Mouse (Mus musculus) large intestine, adult 2 months (tissue): ENCODE data around the gene Bmp6. TPM values are rescaled to one million over a fixed set of nuclear protein-coding genes. Genes with fewer than 3 reads are reported as not detected.

ENCODE experiments used
- DNase-seq: peaks from one replicate; pipeline ENCODE4 v3.0.0-alpha.2; 2012; ENCODE audit warnings: low read depth, low spot score
- WGBS: fragments of 180-500 bp; shearing (Covaris S2); methylation state at CpG from one replicate; pipeline ENCODE4 v1.1.7; 2018; 5-methylcytosine and 5-hydroxymethylcytosine counted together
- polyA plus RNA-seq: library from polyadenylated mRNA; depleted of rRNA; stranded (reverse); fragments of >200 nt; gene quantifications from 2 replicates; pipeline ENCODE4 v1.2.3, GENCODE M21; 2012

Bmp6 gene
- polyA plus RNA-seq, 1 experiment: 3.0 TPM

DNA sequence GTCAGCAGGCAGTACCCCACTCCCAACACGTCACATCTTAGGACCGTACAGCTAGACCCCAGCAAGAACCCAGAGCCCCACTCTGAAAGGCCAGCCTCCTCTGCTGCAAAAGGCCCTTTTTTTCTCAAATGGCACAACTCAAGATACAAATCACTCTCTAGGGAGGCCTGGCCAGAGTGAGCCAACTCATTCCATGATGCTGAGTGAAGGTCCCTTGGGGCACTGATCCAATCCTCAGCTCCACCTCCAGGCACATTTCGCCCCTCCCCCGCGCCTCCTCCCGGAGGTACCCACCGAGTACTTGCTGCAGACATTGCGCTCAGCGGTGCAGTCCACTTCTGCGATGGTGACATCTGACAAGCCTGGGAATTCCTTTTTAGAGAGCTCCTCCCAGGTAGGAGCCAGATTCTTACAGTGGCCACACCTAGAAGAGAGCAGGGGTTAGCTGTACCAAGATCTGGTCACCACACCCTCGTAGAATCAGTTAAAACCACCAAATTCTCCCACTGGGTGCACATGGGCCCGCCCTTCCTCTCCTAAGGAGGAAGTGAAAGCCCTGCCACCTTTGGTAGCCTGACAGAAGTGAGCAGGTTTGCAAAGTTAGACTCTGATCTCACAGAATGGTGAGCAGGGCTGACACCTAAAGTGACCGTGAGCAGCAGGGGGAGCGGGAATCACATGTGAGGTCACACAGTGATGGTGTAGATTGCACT is 158.4 kb downstream of the Bmp6 start:
- no peak for DNase-seq
- WGBS: 82% methylated on average over 14 of the region's 14 CpGs

DNA sequence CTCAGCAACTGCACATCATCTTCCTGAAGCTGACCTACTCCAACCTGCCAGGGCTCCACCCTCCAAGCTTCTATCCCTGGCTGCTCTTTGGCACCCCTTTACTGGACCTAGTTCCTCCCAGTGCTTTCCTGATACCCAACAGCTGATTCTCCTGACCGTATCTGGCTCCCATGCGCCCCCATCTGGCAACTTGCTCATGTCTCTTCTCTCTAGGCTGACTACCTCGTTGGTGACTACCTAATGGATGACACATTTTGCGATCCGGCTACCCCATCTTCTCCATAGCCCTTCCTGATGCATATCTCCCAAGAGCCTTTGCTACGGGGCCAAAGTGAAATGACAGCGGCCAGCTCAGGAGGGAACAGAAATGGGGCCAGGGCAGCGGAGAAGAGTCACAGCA is 161.4 kb downstream of the Bmp6 start:
- no peak for DNase-seq
- WGBS: 82% methylated on average over 8 of the region's 8 CpGs

DNA sequence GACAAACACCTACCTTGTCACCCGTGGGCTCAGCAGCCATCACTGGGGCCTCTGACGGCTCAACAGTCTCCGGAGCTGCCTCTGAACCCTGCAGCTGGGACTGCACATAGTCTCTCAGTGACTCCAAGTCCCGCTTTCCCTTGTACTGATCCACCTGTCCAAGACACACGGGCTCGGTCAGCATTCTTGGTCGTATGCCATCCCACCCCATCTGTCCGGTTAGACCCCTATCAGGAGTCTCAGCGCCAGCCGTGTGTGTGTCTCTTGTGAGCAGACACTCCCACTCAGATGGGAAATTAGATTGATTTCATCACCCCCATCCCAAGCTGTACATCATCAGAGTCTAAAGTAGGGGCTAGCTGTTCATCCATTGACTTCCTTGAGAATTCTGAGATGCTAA is 162.0 kb downstream of the Bmp6 start:
- WGBS: 94% methylated on average over 10 of the region's 10 CpGs

DNA sequence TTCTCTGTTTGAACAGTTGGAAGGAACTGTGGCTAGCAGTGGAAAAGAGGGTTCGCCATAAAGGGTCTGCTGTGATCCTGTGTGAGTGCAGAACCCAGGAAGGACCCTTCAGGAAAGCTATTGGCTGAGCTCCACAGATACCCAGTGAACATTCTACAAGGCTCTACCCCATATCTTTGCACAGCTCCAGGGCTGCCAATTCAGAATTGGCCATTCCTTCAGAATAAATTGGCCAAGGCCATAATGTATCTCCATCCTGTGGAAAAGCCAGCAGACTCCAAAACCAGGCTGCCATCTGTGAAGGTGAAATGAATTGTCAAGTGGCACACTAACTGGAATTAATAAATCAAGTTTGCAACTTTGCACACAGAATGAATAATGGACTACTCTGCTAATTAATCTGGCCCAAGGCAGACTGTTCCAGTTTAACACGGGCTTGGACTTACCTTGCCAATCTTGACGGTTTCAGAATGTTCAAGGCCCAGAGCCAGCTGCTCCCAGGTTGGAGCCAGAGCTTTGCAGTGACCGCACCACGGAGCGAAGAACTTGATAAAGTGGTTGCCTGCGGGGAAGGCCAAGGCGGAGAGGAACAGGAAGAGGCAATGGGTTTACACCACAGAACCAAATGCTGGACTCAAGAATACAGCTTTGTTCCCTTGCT is 164.9 kb downstream of the Bmp6 start:
- no peak for DNase-seq
- WGBS: 92% methylated on average over 8 of the region's 8 CpGs

More for the DNA sequence above, 162.0 kb downstream of the Bmp6 start:
- no peak for DNase-seq

DNA sequence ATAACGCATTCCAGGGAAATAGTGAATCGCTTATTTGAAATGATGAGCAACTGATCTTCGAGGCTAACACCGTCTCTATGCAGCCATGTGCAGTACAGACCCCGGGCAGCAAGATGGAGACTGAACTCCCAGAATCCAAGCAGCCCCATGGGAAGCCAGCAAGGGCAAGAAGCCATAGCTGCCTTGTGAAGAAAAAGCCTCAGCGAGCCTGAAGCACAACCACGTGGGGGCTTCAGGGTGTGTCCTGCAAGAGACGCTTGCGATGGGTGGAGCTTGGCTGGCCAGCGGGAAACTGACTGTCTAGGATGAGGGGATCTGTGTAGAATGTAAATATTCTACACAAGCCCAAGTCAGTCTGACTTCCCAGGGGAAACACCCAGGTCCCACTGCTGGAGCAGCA is 167.1 kb downstream of the Bmp6 start:
- 68% methylated on average over 10 of the region's 10 CpGs for WGBS
- DNase-seq: no peak

DNA sequence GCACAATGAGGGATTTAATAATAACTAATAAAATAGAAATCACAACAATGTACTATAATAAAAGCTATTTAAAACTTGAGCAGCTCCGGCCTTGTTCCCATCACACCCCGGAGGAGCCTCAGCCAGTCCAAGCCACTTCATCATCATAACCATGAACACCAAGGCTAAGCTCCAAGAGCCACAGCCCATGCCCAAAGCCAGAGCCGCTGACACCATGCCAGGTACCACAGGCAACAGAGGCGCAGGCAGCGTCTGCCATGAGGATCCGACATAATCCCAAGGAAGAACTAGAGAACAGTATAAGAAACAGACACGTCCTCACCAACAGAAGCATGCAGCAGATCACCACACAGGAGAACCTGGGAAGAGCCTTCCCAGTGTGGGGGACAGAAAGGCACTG is 169.0 kb downstream of the Bmp6 start:
- 87% methylated on average over 7 of the region's 7 CpGs for WGBS
- no peak for DNase-seq

DNA sequence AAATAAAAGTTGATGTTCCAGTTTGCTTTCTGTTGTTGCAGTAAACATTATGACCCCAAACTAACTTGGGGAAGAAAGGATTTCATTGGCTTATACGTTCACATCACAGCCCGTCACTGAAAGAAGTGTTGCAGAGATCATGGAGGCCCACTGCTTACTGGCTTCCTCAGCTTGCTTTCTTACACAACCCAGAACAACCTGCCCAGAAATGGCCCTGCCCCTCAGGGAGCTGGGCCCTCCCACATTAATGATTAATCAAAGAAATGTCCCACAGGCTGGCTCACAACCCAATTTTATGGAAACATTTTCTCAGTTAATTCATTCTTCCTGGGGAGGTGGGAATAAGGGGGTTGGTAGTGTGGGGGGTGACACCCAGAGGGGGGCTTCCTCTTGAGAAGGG is 170.5 kb downstream of the Bmp6 start:
- WGBS: 36% methylated on average over 2 of the region's 2 CpGs
- DNase-seq: no peak

DNA sequence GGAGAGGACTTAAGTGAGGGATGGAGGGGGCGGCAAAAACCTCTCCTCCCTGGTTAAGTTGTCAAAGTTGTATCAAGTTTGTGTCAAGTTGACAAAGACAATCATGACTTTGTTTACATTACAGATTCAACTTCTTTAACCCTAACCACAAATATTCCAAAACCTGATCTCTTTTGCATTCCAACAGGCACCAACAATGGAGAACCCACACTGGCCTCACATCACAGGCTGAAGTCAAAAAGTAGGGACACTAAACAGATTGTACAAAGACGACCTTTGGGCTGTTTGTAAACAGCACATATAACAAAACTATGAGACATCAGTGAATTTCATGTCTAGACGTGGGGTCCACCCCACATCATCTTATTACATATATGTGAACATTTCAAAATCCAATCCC is 170.9 kb downstream of the Bmp6 start:
- no peak for DNase-seq
- WGBS: 46% methylated on average over 3 of the region's 3 CpGs

DNA sequence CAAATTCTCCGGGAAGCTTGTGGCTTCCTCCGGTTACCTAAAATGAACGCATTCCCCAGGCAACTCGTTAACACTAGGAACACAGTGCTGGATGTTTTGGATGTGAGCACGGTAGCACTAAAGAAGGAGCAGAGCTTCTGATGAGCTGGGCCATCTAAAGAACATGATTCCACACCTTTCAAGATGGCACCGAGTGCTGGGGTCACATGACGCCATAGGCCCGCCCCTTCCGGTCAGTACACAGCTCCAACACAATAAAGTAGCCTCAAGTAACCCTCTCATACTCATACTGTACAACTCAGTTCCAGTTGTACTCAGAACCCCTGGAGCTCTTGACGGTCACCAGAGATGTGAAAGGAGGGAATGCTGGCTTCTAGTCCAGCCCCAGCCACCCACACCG is 171.7 kb downstream of the Bmp6 start:
- WGBS: 83% methylated on average over 11 of the region's 11 CpGs
- DNase-seq: no peak

DNA sequence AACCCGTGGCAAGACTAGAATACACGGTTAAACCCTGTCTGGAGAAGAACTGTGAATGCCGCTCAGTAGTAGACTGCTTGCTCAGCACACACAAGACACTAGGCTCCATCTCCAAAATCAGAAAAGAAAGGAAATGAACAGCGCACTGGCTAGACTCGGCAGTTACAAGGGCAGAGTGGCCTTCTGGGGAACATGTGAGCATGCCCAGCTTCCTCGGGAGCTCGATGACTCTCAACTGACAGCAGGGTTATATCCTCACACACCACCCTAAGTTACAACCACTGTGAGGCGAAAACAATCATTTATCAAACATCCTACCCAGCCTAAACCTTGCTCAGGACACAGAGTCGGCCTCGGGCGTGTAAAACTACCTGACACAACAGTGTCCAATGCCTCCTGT is 175.4 kb downstream of the Bmp6 start:
- 84% methylated on average over 11 of the region's 11 CpGs for WGBS
- no peak for DNase-seq

DNA sequence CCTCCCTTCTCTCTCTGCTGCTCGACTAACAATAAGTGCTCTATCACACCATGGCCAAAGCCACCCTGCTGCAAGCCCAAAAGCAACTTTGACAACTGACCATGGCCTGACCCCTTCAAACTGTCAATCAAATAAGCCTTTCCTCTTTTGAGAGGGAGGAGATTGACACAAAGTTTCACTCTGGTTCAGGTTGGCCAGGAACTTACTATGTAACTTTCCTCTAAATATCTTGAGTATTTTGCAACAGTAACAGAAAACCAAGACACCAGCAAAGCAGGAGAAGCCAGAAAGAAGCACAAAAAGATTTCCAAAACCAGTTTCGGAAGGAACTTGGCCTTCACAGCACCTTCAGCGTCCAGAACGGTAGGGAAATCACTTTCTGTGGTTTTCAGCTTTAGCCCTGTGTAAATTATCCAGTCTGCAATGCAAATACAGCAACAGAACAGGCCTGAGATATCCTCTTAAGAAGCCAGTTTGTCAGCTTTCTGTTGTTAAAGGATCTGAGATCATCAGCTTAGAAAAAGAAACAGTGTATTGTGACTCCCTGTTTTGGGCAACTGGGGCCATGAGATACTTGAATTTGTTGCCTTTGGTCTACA is 177.2 kb downstream of the Bmp6 start:
- 56% methylated on average over 4 of the region's 4 CpGs for WGBS
- no peak for DNase-seq

DNA sequence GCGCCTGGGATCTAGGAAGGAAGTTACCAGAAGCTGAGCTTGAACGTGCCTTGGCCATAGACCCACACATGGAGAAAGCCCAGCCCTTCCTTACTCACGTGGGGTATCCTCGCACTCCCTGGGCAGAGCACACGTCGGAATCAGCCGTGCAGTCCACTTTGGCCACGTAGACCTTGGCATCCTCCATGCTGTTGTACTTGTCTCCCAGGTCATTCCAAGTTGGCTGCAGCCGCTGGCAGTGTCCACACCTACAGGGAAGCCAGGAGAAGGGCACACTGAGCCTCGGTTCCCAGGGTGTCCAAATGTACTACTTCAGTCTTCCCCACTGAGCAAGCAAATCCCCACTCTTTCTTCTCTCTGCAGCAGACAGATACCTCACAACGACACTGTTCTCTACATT is 178.3 kb downstream of the Bmp6 start:
- 83% methylated on average over 11 of the region's 11 CpGs for WGBS
- no peak for DNase-seq

DNA sequence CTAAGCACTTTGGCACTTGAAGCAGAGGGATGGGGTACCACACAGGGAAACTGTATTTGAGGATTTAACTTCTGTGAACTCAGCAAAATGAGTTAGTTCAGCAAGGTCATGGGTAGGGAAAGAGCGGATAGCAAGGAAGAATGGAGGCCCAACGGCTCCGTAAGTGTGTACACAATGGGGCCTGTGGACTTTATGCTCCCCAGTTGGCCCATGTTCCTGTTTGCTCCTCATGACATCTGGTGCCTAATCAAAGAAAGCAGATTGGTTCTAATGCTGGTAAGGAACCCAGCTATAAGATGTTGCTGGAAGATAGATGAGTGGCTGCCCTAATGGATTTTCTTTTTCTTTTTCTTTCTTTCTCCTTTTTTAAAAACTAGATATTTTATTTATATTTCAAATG is 180.4 kb downstream of the Bmp6 start:
- DNase-seq: no peak
- WGBS: 40% methylated on average over 3 of the region's 3 CpGs

DNA sequence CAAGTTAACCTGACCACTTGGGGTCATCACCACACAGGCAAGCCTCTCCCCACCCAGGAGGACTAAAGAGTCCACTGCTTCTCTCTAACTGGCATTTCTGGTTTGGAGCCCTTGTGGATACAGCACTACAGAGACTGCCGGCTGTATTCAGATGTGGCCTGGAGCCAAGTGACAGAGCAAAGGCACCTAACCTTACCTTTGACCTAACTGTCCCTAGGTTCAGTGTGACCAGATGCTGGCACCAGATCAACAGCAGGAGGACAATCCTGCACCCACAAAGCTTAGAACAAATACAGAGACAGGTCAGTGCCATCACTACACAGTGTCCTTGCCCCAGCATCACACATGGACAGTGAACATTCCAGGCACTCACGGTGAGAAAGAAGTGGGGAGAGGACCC is 181.2 kb downstream of the Bmp6 start:
- DNase-seq: no peak
- 34% methylated on average over 2 of the region's 2 CpGs for WGBS

DNA sequence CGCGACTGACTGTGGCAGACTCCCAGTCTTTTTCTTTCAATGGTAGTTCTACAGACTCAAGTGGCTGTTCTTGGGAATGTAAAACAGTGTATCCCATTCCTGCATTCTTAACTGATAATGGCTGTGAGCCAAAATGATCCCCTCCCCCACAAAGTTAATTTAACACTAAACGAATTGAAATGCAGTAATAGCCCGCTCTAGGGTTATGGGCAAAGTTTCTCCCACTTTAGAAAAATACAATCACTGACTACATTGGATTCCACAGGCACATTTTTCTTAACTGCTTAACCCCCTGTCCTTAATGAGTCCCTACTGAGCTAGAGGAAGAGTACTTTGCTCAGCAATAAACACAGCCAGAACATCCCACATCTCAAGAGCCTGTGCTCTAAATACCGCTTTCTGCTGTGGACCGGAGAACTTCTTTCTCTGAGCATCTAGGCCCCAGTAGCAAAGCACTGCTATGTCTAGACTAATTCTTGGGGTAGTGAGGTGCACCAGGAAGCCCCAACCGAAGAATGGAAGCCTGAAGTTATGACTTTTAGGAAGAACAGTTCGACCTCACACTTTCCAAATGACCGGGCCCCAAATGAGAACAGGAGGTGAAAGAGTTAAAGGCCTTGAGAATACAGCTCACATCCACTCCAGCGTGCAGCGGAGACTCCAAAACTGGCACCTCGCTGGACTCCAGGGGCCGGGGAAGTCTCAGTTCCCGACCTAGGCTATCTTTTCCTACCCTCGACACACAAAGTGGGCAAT is 182.3 kb downstream of the Bmp6 start:
- 5% methylated on average over 15 of the region's 15 CpGs for WGBS
- no peak for DNase-seq

DNA sequence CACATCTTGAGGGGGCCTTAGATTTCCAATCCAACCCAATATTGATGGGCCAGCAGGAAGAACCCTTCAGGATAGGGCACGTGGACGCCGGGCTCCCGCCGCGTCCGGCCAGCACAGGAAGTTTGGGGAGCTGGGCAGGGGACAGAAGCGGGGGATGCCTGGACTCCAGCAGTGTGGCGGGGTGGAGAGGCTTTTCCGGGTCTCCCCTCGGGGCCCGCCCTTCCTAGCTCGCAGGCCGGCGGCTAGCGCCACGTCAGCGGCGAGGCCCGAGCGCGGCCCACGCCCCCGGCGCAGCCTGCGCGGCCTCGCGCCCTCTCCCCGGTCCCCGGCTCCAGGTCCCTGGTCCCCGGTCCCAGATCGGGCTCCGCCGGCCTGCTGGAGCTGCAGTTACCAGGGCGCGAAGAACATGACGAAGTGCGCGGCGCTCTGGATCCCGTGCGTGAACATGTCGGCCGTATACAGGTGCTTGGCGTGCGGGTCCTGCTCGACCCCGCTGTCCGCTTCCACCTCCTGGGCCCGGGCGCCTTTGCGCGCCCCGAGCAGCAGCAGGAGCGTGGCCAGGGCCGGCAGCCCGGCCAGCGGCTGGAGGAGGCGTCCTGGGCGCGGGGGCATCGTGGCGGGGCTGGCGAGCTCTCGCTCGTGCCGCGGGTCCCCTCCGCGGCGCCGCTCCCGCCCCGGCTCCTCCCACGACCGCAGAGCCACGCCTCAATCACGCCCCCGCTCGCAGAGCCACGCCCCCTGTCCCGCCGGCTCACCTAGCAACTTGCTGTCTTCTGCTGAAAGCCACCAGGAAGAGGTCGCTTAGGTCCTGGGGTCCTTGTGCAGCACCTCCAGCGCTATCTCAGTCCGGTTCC is 183.1 kb downstream of the Bmp6 start:
- DNase-seq: no peak
- WGBS: under 1% methylated on average over 87 of the region's 87 CpGs

DNA sequence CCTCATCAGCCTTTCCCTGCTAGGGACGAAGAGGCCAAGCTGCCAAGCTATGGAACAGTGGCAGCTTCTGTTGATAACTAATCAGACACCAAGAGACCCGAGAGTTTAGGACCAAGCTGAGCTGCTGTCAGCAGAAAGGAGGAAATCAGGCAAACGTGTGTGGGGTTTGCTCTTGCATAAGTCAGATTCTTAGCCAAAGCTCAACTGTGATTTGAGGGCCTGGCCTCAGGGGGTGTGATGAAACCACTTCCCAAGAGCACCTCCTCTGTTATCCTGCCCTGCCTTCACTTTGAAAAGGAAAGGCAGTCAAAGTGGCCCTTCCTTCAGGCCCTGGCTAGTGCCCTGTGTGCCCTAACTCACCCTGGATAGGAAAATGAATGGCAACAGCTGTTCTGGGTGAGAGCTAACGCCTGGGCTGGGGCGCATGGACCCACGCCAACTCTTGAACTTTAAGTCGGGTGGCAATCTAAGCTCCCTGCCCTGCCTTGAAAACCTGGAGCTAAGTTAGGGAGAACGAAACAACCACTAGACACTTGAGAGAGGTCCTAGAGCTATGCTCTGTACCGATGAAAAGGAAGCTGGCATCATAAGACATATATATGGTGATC is 183.9 kb downstream of the Bmp6 start, which contains the start of gene Txndc5:
Txndc5 (minus strand) TSS at position 138 of the 608 bp plus-strand sequence.
- WGBS: 27% methylated on average over 9 of the region's 9 CpGs
- DNase-seq: no peak

DNA sequence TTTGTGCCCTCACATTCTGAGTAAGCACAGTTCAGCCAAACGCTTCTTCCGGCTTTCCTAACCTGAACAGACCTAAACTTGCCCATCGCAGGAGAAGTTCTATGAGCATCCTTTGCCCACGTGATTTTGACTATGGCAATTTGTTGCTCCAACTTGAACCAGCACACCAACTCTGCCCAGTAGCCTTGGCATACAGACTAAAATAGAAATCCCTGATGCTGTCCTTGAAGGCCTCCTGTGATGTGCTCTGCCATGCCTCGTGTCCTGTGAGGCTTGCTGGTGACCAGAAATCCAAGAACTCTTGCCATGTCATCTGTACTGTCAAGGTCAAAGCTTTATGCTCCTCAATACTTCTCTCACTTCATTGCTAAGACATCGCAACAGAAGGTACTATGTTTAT is 184.7 kb downstream of the Bmp6 start:
- 86% methylated on average over 6 of the region's 6 CpGs for WGBS
- no peak for DNase-seq

DNA sequence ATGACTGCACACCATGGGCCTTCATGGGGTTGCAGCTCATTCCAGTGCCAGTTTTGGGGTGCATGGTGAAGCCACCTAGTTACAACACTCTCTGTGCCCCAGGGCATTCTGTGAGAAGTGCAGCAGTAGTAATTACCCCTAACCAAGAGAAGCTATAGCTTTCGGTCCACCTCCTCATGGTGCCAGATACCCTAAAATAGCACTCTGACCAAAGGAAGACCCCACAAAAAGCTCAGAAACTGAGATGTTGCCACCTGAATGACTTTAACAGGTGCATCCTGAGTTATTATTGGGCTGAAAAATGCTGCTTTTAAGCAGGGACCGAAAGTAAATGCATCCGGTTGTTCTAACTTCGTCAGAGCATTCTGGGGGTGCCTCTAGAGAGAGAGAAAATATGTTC is 186.6 kb downstream of the Bmp6 start:
- no peak for DNase-seq
- 89% methylated on average over 4 of the region's 4 CpGs for WGBS
